Mouse (Mus musculus) right cerebral cortex, postnatal 14 days (tissue): Measurements from ENCODE around the gene Farp1.

Source experiments
- DNase-seq: peaks from one replicate; pipeline ENCODE4 v3.0.0; 2022

Gene Farp1

DNA sequence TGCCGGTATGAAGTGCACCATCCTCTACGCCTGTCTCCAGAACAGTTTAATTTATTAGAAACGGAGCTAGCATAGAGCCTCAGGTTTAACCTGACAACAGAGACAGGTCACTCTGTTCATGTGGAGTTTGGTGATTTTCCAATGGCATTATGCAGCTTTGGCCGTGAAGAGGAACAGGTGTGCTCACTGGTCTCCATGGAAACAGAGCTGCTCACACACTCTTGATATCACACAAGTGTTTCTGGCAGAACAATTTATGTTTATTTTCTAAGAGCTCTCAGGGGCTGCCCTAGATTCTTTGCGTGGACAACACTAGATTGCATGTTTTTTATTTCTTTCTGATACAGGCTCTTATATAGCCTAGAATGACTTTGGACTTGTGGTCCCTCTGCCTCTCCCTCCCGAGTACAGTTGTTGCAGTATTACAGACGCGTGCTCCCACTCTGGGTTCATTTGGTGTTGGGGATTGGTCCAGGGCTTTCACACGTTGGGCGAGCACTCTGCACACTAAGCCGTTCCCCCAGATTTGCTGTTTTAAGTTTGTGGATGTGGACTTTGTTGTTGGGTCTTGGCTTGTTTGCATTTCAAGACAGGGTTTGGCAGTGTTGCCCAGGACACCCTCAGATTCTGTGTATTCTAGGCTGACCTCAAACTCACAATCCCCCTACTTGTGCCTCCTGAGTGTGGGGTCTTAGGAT is 113.2 kb downstream of the Farp1 start:
- DNase-seq = no peak

- DNase-seq = no peak
Observed at GRCm38 (mm10) chr14:121149984-121150383, 115.0 kb downstream of the Farp1 start.

DNA sequence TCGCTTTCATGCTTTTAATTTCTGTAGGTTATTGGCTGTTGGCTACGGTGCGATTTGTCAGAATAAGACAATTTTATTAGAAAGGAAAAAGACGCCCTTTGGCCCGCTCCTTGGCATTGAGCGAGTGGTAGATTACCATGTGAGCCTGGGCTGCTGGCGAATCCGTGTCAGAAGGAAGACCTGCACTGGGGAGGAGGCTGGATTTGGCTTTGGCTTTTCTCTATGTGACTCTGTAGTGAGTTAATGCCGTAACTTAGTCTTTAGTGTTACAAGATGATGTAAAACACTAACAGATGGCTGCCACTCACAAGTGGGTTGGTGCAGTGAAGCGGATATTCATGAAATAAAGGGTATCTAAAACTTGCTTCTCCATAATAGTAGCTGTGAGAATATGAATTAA is 116.8 kb downstream of the Farp1 start:
- no peak for DNase-seq

GRCm38 (mm10) chr14:121152771-121153170 is 117.8 kb downstream of the Farp1 start:
- no peak for DNase-seq

GRCm38 (mm10) chr14:121153260-121153659 is 118.3 kb downstream of the Farp1 start:
- DNase-seq = no peak

DNA sequence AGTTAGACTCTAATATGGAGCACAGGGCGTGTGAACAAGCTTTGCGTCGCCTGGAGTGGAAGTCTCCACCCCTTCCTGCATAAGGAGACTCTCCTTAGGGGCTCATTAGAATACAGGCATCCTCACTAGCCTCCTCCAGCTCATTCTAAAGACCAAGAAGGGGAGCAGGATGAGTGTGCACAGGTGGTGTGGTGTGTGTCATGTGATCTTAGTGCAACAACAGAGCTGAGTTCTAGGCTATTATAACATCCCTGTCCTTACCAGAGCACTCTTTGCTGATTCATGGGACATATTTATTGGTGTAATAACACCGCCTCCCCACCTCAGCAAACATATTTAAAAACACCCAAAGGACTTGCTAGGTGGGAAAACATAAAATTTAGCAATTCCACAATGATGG is 120.2 kb downstream of the Farp1 start:
- DNase-seq = no peak

GRCm38 (mm10) chr14:121158616-121159015 is 123.6 kb downstream of the Farp1 start:
- DNase-seq = no peak

DNA sequence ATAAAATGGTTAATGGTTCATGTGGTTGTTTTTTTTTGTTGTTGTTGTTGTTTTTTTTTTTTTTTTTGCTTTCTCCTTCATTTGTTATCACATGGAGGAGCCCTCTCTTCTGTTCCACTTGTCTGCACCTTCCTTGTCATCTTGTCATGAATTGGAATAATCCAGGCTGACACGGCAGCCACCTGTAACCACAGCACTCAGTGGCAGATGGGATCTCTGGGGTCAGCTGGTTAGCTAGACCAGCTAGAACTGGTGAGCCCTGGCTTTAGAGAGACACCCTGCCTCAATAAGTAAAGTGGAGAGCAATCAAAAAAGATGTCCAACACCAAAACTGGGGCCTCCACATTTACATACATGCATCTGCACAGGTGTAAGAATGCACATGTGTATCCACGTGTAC is 127.8 kb downstream of the Farp1 start:
- DNase-seq = no peak

DNA sequence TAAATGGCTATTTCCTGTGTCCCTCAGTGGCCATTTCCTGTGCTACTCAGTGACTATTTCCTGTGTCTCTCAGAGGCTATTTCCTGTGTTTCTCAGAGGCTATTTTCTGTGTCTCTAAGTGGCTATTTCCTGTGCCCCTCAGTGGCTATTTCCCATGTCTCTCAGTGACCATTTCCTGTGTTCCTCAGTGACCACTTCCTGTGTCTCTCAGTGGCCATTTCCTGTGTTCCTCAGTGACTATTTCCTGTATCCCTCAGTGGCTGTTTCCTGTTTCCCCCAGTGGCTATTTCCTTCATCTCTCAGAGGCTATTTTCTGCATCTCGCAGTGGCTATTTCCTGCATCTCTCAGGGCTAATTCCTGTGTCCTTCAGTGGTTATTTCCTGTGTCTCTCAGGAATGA is 129.9 kb downstream of the Farp1 start:
- no peak for DNase-seq

DNA sequence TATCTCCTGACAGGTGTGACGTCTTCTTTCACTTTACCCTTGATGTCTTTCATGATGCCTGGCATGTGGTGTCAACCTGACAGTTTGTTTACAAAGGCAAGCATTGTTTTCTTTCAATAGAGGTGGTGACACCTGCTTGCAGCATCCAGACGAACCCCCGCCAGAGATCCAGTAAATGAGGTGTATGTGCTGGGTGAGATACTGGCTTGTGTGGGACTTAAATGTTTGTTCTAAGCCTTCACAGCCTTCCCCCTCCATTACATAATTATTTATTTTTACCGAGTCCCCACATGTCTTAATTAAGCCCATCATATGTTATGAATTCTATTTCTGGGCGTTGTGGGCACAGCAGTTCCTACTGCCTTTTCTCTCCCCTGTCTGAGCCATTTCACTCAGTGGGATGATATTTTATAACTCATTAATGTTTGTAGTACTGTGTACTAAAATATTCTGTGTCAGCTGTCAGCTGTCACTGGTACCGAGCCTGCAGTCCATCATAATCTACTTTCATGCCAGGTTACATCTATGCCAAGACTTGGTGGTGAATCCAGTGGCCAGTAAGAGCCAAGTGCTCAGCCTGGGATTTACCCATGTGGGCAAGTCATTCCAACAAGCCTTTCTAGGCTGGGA is 130.5 kb downstream of the Farp1 start:
- no peak for DNase-seq

- no peak for DNase-seq
Observed at GRCm38 (mm10) chr14:121166038-121166436, 131.0 kb downstream of the Farp1 start.

GRCm38 (mm10) chr14:121168716-121169115 is 133.7 kb downstream of the Farp1 start:
- DNase-seq = no peak

- DNase-seq = no peak
Observed at GRCm38 (mm10) chr14:121170321-121170720, 135.3 kb downstream of the Farp1 start.

GRCm38 (mm10) chr14:121172065-121173036 is 137.4 kb downstream of the Farp1 start:
- DNase-seq = peak; percentile 36

DNA sequence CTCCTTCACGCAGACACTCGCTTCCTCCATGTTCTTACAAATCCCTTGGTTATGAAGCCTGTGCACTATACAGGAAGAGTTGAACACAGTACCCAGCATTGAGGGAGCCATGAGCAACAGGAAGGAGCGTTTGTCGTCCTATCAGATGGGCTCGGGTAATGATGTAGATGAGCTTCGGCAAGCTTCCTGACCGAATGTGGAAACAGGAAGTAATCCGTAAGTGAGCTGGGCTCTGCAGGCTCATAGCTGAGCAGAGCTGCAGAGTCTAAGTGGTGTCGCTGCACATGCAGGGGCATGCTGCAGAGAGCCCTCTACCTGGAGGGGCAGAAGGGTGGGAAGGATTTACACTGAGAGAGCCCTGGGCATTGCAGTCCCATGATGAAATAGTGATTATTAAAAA is 140.4 kb downstream of the Farp1 start:
- peak; percentile 1 for DNase-seq

- no peak for DNase-seq
Observed at GRCm38 (mm10) chr14:121175861-121176260, 140.9 kb downstream of the Farp1 start.

DNA sequence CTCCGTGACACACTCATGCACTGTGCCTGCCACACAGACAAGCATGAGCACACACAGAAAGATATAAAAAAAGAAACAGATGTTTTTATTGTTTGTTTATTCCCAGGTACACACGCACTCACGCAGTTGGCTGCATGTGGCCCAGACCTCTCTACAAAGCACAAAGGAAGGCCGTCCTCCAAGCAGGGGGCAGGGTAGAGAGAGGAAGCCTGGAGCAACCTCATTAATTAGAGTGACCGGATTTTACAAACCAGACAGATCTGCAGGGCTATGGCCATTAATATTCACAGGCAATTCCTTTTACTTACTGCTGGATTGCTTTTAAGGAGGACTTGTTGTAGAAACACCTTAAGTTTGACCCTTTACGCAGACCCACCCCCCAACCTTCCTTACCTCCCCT is 142.9 kb downstream of the Farp1 start:
- DNase-seq = no peak

GRCm38 (mm10) chr14:121180611-121181010 is 145.6 kb downstream of the Farp1 start:
- DNase-seq = no peak

DNA sequence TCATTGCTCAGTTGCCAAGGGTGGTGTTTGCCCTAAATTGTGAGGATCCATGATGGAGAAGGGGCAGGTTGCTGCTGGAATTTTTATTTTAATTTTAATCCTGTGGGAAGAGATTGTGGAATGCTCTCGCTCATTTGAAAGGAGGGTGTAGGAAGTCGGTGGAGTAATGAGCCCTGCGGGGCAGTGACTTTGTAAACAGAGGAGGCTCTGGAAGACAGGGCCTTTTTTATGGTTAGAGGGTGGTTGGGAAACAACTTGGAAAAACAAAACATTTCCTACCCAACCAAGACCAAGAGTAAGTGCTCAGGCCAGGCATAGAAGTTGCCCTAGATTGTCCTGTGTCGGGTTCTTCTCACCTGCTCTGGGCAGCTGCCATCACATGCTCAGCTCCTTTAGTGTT is 146.8 kb downstream of the Farp1 start:
- DNase-seq = no peak

DNA sequence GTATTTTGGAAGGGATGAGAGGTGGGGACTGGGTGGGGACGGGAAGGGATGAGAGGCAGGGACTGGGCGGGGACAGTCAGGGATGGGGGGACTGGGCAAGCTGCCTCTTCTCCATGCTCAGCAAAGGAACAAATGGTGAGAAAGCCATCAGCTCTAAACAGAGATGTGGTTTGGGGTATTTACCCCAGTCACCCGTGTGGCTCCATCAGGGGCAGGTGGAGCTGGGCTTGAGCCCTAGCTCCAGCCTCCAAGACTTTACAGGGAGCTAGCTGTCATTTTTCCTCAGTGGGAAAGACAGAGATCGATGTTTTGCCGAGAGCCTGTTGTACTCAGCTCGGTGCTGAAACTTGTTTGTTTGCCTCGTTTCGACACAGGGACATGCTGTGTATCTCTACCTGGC is 148.0 kb downstream of the Farp1 start:
- DNase-seq = no peak

DNA sequence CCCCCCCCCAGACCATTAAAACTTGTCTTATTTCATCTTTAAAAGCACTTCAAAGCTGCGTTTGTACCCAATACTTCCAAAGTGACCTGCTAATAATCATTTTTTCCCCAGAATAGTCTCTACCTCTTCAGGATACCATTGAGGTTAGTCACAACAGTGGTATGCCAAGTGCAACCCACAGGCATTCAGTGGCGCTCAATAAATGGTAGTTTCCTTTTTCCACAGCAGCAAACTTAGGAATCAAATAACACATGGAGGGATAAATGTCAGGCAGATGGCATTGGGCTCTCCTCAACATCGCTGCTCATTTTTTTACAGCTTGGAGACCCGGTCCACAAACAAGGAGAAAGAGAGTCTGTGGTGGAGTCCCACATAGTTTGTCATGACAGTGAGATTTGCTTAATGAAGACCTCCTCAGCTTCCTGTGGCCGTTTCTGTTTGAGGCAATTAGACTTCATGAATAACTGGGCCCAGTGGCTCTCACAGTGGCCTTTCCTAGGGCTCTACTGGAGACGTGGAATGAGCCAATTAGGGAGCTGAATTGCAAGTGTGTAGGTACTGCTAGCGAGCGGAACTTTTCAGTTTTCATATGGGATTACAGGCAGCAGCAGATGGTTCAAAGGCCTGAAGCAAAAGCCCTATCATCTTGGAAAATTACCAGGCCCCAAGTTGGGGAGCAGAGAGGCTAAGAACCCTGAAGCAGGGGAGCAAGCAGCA is 148.6 kb downstream of the Farp1 start:
- DNase-seq = no peak

DNA sequence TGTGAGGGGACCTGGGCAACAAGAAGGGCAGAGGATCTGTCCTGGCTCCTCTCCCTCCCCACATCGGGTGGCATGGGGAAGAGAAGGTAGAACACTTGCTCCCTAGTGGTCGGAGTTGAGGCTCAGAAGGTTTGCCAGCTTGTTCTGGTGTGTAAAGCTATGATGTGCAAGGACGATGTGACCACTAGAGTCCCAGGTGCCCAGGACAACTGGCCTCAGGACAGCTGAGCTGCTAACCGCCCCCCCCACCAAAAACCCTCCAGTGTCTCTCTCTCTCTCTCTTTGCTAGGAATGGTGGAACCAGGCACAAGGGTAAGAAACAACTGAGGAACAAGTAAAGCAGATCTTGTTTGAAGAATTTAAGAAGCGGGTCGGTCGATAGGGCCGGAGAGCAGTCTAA is 149.4 kb downstream of the Farp1 start:
- DNase-seq = no peak

- no peak for DNase-seq
Observed at GRCm38 (mm10) chr14:121186402-121186894, 151.4 kb downstream of the Farp1 start.
